Mouse (Mus musculus): Measurements from ENCODE around the gene Krt42.

Gene Krt42

DNA sequence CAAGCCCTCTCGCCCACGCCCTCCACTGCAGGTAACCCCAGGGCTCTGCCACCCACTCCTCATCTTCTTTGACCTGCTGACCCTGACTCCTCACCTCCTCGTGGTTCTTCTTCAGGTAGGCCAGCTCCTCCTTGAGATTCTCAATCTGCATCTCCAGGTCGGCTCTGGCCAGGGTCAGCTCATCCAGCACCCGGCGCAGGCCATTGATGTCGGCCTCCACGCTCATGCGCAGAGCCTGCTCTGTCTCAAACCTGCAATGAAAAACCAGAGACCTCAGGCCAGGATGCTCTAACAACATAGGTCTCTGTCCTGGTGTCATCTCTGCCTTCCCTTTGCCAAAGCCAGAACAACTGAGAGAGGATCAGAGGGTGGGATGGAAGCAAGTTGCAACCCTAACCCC, 10.6 kb downstream of the Krt42 start:
- CTCF ChIA-PET: interaction anchor here in 2 of 4 experiments (5.1 to 7.3 kb wide), 2 partner anchors 23 kb away, joined by 48 to 69 read pairs; no protein-coding TSS in a partner anchor
- POLR2A ChIA-PET: interaction anchor here in 2 of 4 experiments (1.3 to 11.3 kb wide), 5 partner anchors 12 to 62 kb away, joined by 3 to 262 read pairs (median 41); partner anchors contain the start of genes Eif1 (in 1 of the 2) and Krt42 (in 1 of the 2)

DNA sequence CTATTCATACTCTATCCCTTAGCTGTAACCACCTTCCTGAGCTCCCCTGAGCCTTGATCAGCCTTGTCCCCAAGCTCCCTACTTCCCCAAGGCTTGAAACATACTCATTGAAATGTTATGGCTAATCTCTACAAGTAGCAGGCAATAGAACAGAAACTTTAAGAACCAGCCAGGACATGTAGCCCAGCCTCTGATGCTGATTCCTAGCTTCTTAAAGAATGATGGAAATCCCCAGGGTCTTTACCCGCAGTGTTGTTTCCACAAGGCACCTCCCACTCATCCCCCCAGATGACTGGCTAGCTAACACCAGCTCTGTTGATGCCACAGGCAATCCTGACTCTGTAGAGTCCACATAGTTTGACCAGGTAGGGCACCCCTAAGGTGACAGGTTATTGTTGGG, 11.7 kb downstream of the Krt42 start:
- POLR2A ChIA-PET: interaction anchor here (0.7 to 11.3 kb wide), 14 partner anchors 8 to 62 kb away, joined by 3 to 262 read pairs (median 4); partner anchors contain the start of genes Eif1 (in 1 of the 4) and Krt42 (in 1 of the 4)
- CTCF ChIA-PET: interaction anchor here (1.2 to 7.3 kb wide), 6 partner anchors 24 to 40 kb away, joined by 4 to 48 read pairs (median 8); no protein-coding TSS in a partner anchor

DNA sequence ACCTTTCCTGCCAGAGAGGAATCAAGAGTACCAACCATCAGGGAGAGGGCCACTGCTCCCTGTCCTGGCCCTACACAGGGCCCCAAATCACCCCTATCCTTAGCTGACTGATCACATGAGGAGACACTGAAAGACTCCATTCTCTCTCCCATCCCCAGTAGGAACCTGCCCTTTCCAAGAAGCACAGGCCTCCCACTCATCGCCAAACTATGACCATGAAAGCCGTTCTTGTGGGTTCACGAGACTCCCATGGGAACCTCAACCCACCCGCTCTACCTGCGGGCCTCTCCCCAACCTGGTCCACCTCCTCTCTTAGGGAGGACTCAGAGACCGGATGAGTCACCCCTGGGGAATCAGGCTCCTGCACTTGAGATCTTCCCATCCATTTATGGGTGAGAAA, 14.2 kb downstream of the Krt42 start:
- ChIA-PET POLR2A (interaction anchor here (1.1 to 11.3 kb wide), 25 partner anchors 7 to 142 kb away, joined by 3 to 262 read pairs (median 8); partner anchors contain the start of genes Eif1 (in 3 of the 4), Krt42 (in 2 of the 4) and Jup (in 1 of the 4)), CTCF (interaction anchor here in 2 of 4 experiments (1.0 to 3.0 kb wide), 7 partner anchors 9 to 39 kb away, joined by 3 to 29 read pairs (median 4); no protein-coding TSS in a partner anchor)

DNA sequence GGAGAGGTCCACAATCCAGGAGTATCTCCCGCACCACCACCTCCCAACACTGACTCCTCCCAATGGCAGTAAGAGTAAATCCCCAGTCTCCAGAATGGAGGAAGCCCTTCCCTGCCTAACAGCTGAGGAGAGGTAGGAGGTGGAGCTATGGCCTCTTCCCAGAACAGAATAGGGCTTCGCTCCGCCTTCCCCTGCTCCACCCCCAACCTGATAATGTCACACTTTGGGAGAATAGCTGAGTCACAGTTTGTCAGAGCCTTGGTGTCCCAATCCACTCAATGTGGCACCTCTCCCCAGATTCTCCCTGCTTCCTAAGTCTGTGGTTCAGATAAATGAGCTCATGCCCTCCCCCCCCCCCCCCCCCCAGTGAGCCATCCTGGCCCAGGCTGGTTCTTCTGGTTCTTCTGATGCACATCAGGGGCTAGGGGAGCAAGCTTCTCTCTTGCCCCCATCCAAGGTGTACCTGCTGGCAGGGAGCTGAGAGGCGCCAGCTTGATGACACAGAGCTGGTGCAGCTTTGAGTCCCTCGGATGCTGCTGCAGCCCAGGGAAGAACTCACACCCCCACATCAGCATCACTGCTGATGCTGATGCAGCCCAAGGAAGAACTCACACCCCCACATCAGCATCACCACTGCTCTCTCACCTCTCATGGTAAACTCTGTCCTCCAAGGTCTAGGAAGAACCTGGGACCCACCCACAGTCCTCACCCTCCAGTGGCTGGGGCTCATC, 15.1 kb downstream of the Krt42 start:
- ChIA-PET CTCF (interaction anchor here in 3 of 4 experiments (0.6 to 3.0 kb wide), 17 partner anchors 8 to 1900 kb away, joined by 3 to 29 read pairs (median 5); no protein-coding TSS in a partner anchor), POLR2A (interaction anchor here (0.5 to 11.3 kb wide), 44 partner anchors 8 to 1073 kb away, joined by 3 to 262 read pairs (median 6); partner anchors contain the start of genes Eif1 (in 3 of the 4), Krt42 (in 2 of the 4), Acly (in 1 of the 4) and Jup (in 1 of the 4))

DNA sequence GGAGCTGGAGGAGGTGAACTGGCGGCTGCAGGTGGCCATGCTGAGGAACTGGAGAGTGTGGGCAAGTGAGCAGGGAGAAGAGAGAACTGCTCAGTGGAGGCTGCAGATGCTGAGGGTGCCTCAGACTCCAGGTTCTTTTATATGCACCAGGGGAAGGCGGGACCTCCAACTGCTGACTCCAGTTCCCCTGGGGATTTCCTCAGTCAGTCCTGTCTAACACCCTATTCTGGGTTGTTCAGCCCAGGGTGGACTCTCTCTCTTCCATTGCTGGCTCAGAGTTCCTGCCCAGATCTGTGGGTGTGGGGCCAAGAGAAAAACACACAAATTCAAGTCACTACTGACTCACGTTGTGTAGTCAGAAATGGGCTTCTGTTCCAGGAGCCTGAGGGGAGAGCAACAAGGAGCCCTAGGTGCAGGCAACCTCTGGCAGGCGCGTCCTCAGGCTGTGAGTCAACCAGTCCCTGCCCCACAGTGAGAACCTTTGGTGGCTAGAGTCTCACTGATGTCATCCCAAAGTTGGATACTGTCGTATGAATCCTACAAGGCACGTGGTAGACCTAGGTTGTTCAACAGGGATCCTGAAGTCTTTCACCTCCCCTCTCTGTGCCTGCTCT, 20.7 kb downstream of the Krt42 start, which contains the start of gene Krt16:
Gene Krt16 (minus strand): TSS at position 51 of the 614 bp plus-strand sequence.
- POLR2A ChIA-PET: no interaction called here
- CTCF ChIA-PET: interaction anchor here in 1 of 4 experiments (0.5 kb wide), 1 partner anchor 19 kb away, joined by 7 read pairs; no protein-coding TSS in a partner anchor

DNA sequence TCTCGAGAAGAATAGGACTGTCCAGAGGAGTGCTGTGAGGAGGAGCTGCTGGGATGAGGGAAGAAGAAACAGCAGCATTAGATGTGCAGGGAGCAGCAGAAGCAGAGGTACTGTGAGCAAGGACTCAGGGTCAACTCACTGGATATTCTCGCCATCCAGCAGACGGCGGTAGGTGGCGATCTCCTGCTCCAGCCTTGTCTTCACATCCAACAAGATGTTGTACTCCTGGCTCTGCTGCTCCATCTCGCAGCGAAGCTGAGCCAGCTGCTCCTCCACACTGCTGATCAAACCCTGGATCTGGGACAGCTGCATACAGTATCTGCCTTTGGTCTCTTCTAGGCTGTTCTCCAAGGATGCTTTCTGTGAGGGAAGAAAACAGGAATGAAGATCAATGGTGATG, 23.2 kb downstream of the Krt42 start:
- CTCF ChIA-PET: interaction anchor here (0.5 to 3.2 kb wide), 6 partner anchors 35 to 52 kb away, joined by 3 to 12 read pairs (median 5); no protein-coding TSS in a partner anchor
- POLR2A ChIA-PET: interaction anchor here in 2 of 4 experiments (0.7 to 2.5 kb wide), 3 partner anchors 8 to 36 kb away, joined by 3 to 10 read pairs (median 4); no protein-coding TSS in a partner anchor

DNA sequence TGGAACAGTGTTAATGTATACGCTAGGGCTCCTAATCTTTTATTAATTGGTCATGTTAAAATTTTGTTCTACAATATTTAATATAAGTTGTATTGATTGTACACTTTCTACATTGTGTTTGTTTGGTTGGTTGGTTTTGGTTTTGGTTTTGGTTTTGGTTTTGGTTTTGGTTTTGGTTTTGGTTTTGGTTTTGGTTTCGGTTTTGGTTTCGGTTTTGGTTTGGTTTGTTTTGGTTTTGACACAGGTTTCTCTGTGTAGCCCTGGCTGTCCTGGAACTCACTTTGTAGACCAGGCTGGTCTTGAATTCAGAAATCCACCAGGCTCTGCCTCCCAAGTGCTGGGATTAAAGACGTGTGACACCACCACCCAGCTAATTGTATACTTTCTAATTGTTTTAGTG, 29.4 kb downstream of the Krt42 start:
- ChIA-PET CTCF (interaction anchor here in 1 of 4 experiments (2.0 kb wide), 1 partner anchor 42 kb away, joined by 7 read pairs; no protein-coding TSS in a partner anchor), POLR2A (interaction anchor here in 1 of 4 experiments (0.7 kb wide), 1 partner anchor 79 kb away, joined by 3 read pairs; the partner anchor contains the start of gene Eif1)

DNA sequence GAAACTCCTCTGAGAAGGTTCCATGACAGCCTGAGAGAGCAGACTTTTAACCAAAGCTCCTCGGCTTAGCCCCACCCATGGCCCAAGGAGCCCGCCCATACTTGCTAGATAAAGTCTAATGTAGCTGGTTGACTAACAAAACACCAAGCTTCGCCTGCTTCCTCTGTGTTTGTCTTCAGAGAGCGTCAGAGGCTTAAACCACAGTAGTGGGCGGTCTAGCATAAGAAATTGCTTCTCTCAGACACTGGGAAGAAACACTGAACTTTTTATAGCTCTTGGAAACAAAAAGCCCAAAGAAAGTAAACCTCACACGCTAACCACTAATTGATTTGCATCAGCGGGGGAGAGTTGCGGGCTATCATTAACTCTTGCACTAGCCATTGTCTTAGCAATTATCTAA, 47.9 kb downstream of the Krt42 start:
- ChIA-PET POLR2A (interaction anchor here (0.7 to 3.8 kb wide), 17 partner anchors 16 to 99 kb away, joined by 3 to 28 read pairs (median 4); partner anchors contain the start of gene Eif1 (in 2 of the 4)), CTCF (interaction anchor here (0.5 to 4.5 kb wide), 18 partner anchors 9 to 135 kb away, joined by 3 to 75 read pairs (median 4); partner anchors contain the start of gene Krt17 (in 1 of the 4))

DNA sequence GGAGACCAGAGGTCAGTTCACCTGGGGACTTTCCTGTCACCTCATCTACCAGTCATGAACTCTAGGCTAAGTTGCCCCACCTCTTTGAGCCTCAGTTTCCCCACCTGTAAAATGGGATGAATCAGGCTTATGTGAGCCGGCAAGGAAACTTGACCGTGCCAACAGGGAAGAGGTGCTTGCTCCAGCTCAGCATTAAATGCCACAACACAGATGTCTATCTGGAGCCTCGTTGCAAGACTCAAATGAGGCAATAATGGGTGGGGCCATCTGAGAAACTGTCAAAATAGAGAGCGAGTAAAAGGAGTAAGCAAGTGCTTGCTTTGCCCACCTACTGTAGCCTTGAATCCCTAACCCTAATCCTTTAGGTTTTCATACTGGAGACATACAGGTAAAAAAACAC, 50.4 kb downstream of the Krt42 start:
- ChIA-PET POLR2A (interaction anchor here in 2 of 4 experiments (1.1 to 3.8 kb wide), 3 partner anchors 59 to 100 kb away, joined by 4 to 28 read pairs (median 5); partner anchors contain the start of gene Eif1 (in 1 of the 2)), CTCF (interaction anchor here (0.5 to 4.4 kb wide), 7 partner anchors 62 to 881 kb away, joined by 3 to 75 read pairs (median 6); no protein-coding TSS in a partner anchor)

Measured in embryonic stem cell, embryonic (primary cell).